ENCODE assay signal across 23 mouse cellular contexts in the genomic region with DNA sequence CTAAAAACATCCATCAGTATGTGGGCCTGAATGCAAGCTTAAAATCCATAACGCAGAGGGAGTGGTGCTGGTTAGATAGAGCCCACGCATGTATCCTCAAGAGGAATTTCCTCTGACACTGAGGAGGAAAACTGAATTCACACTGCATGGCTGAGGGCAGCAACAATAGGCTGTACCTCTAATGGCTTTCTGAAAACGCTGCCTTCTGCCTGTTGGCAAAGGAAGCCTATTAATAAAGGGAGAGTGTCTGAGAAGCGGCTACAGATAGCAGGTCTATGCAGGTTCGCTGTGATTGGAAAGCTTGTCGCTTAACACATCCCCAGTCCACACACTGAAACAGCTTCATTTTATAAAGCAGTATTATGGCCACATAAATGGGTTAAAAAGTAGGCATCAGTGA. TPM values are rescaled to one million over a fixed set of nuclear protein-coding genes. Genes with fewer than 3 reads are reported as not detected.
DNase-seq lines count a peak whose midpoint lies in the region; ATAC-seq and TF ChIP-seq lines count a peak whose summit lies in the region.
"Had no signal": no experiment of that assay in that cellular context is flagged by ENCODE, and none has a peak within 500 bp of the region (broad histone marks: within the 10 kb centered on the region; RNA-seq: fewer than 3 reads in every experiment).

No protein-coding gene starts in this region.

- H3K27ac ChIP-seq in forebrain, embryonic 14.5 days (ENCODE audit: low read depth, low read length), result no peak overlapping the region; the same call in 1 of the 2 replicates
- no peak overlapping the region for H3K27ac ChIP-seq in forebrain, embryonic 16.5 days (ENCODE audit: low read length)
- H3K27ac ChIP-seq in hindbrain, embryonic 16.5 days (ENCODE audit: low read depth, low read length), result peak overlapping the region; percentile 29; the same call in 1 of the 2 replicates
- no peak overlapping the region for H3K27ac ChIP-seq in hindbrain, embryonic 11.5 days (ENCODE audit: low read depth, low read length)
- H3K27ac ChIP-seq in midbrain, embryonic 15.5 days, result peak overlapping the region; percentile 43
- no peak overlapping the region for H3K27ac ChIP-seq in gastrocnemius, adult 2 months
- H3K27ac ChIP-seq: embryonic facial prominence, embryonic 10.5 days; forebrain, embryonic 13.5 days; heart, embryonic 13.5 days had no signal

- H3K4me2 ChIP-seq in forebrain, embryonic 14.5 days (ENCODE audit: low read length), result no peak overlapping the region
- no peak overlapping the region for H3K4me2 ChIP-seq in forebrain, embryonic 16.5 days (ENCODE audit: low read length)
- no peak overlapping the region for H3K4me2 ChIP-seq in hindbrain, embryonic 16.5 days (ENCODE audit: low read length)
- H3K4me2 ChIP-seq in hindbrain, embryonic 11.5 days (replicated peaks; ENCODE audit: low read depth, low read length), result no peak overlapping the region
- no peak overlapping the region for H3K4me2 ChIP-seq in midbrain, embryonic 15.5 days
- H3K4me2 ChIP-seq: forebrain, embryonic 13.5 days; heart, embryonic 13.5 days had no signal

- intact Hi-C loops in gastrocnemius, adult 2 months (cut with DNase I), result no loop called here

- no peaks in the 10 kb centered on the region for H3K9me3 ChIP-seq in forebrain, embryonic 14.5 days (replicated peaks; ENCODE audit: control insufficient read depth, low read length)
- no peaks in the 10 kb centered on the region for H3K9me3 ChIP-seq in forebrain, embryonic 16.5 days (ENCODE audit: control insufficient read depth, low read length)
- no peaks in the 10 kb centered on the region for H3K9me3 ChIP-seq in hindbrain, embryonic 16.5 days (ENCODE audit: control insufficient read depth, low read length)
- no peaks in the 10 kb centered on the region for H3K9me3 ChIP-seq in hindbrain, embryonic 11.5 days (ENCODE audit: control insufficient read depth, low read length)
- H3K9me3 ChIP-seq in midbrain, embryonic 15.5 days, result no peaks in the 10 kb centered on the region
- H3K9me3 ChIP-seq: embryonic facial prominence, embryonic 10.5 days; forebrain, embryonic 13.5 days; heart, embryonic 13.5 days had no signal

- no peak overlapping the region for H3K9ac ChIP-seq in forebrain, embryonic 14.5 days (ENCODE audit: low read length)
- H3K9ac ChIP-seq in forebrain, embryonic 16.5 days (replicated peaks; ENCODE audit: low read depth, low read length), result no peak overlapping the region
- no peak overlapping the region for H3K9ac ChIP-seq in hindbrain, embryonic 16.5 days (ENCODE audit: low read depth, low read length)
- H3K9ac ChIP-seq in hindbrain, embryonic 11.5 days (ENCODE audit: low read depth, low read length), result no peak overlapping the region
- H3K9ac ChIP-seq in midbrain, embryonic 15.5 days, result no peak overlapping the region
- H3K9ac ChIP-seq: forebrain, embryonic 13.5 days; heart, embryonic 13.5 days had no signal

- WGBS in forebrain, embryonic 14.5 days, result 53% methylated on average over 6 of the region's 6 CpGs
- 59% methylated on average over 6 of the region's 6 CpGs for WGBS in forebrain, embryonic 16.5 days
- WGBS in hindbrain, embryonic 16.5 days, result 48% methylated on average over 6 of the region's 6 CpGs
- WGBS in hindbrain, embryonic 11.5 days, result 68% methylated on average over 6 of the region's 6 CpGs
- 58% methylated on average over 6 of the region's 6 CpGs for WGBS in midbrain, embryonic 15.5 days

- no peak overlapping the region for H3K4me3 ChIP-seq in forebrain, embryonic 14.5 days (ENCODE audit: low read depth, low read length)
- no peak overlapping the region for H3K4me3 ChIP-seq in forebrain, embryonic 16.5 days (replicated peaks; ENCODE audit: low read length)
- no peak overlapping the region for H3K4me3 ChIP-seq in hindbrain, embryonic 16.5 days (ENCODE audit: low read length)
- no peak overlapping the region for H3K4me3 ChIP-seq in hindbrain, embryonic 11.5 days (ENCODE audit: low read depth, low read length)
- no peak overlapping the region for H3K4me3 ChIP-seq in midbrain, embryonic 15.5 days
- H3K4me3 ChIP-seq in gastrocnemius, adult 2 months, result no peak overlapping the region
- H3K4me3 ChIP-seq: embryonic facial prominence, embryonic 10.5 days; forebrain, embryonic 13.5 days; heart, embryonic 13.5 days had no signal

- no peaks in the 10 kb centered on the region for H3K27me3 ChIP-seq in forebrain, embryonic 14.5 days (replicated peaks; ENCODE audit: control insufficient read depth, insufficient read depth, low read length)
- H3K27me3 ChIP-seq in forebrain, embryonic 16.5 days (replicated peaks; ENCODE audit: control insufficient read depth, insufficient read depth, low read length), result no peaks in the 10 kb centered on the region
- no peaks in the 10 kb centered on the region for H3K27me3 ChIP-seq in hindbrain, embryonic 16.5 days (replicated peaks; ENCODE audit: control insufficient read depth, insufficient read depth, low read length)
- H3K27me3 ChIP-seq in hindbrain, embryonic 11.5 days (ENCODE audit: control insufficient read depth, insufficient read depth, low read length), result no peaks in the 10 kb centered on the region
- H3K27me3 ChIP-seq in midbrain, embryonic 15.5 days (replicated peaks), result no peaks in the 10 kb centered on the region
- H3K27me3 ChIP-seq: forebrain, embryonic 13.5 days; heart, embryonic 13.5 days had no signal

- H3K36me3 ChIP-seq in forebrain, embryonic 14.5 days (ENCODE audit: control insufficient read depth, insufficient read depth, low read length), result no peaks in the 10 kb centered on the region
- no peaks in the 10 kb centered on the region for H3K36me3 ChIP-seq in forebrain, embryonic 16.5 days (ENCODE audit: control insufficient read depth, insufficient read depth)
- no peaks in the 10 kb centered on the region for H3K36me3 ChIP-seq in hindbrain, embryonic 16.5 days (ENCODE audit: control insufficient read depth, insufficient read depth, low read length)
- H3K36me3 ChIP-seq in hindbrain, embryonic 11.5 days (ENCODE audit: control insufficient read depth, insufficient read depth, low read length), result no peaks in the 10 kb centered on the region
- no peaks in the 10 kb centered on the region for H3K36me3 ChIP-seq in midbrain, embryonic 15.5 days (replicated peaks)
- H3K36me3 ChIP-seq: embryonic facial prominence, embryonic 10.5 days; G1E; heart, embryonic 13.5 days had no signal

- ATAC-seq in forebrain, embryonic 14.5 days, result no peak
- no peak for ATAC-seq in forebrain, embryonic 16.5 days
- peak; percentile 63 for ATAC-seq in hindbrain, embryonic 16.5 days
- ATAC-seq in hindbrain, embryonic 11.5 days (ENCODE audit: low FRiP score), result no peak
- peak; percentile 50; the same call in 1 of the 2 replicates for ATAC-seq in midbrain, embryonic 15.5 days (replicated peaks)
- ATAC-seq in monocyte, adult 5-6 weeks (replicated peaks; ENCODE audit: insufficient number of reproducible peaks, low FRiP score, low TSS enrichment, poor library complexity, severe bottlenecking), result no peak
- ATAC-seq: CD4-positive, CD25-positive, alpha-beta regulatory T cell, adult 4 months; forebrain, embryonic 13.5 days; intestine, embryonic 16.5 days had no signal

- DNase-seq in forebrain, embryonic 14.5 days (ENCODE audit: low spot score), result peak; percentile 37
- DNase-seq in hindbrain, embryonic 11.5 days (ENCODE audit: low spot score), result no peak
- peak; percentile 36 for DNase-seq in brain, adult 2 months (ENCODE audit: low read depth, low spot score)
- DNase-seq in gastrocnemius, adult 2 months, result no peak
- DNase-seq: adrenal gland, postnatal 10 days; B cell, adult 2 months; cerebellum, adult 18-20 months; cerebellum, adult 9-11 months; gastrocnemius, postnatal 25 days; heart, postnatal 36 days had no signal

- no peak for TF ChIP-seq CTCF in gastrocnemius, adult 2 months (IDR thresholded peaks at IDR 0.05)

- H3K4me1 ChIP-seq in forebrain, embryonic 14.5 days (ENCODE audit: control insufficient read depth, insufficient read depth, low read length), result peaks cover 2% of the 10 kb centered on the region; the same call in 1 of the 2 replicates
- peaks cover 2% of the 10 kb centered on the region; the same call in 1 of the 2 replicates for H3K4me1 ChIP-seq in forebrain, embryonic 16.5 days (replicated peaks; ENCODE audit: control insufficient read depth, insufficient read depth, low read length)
- H3K4me1 ChIP-seq in hindbrain, embryonic 16.5 days (ENCODE audit: control insufficient read depth, insufficient read depth, low read depth, low read length), result peaks cover 2% of the 10 kb centered on the region; the same call in 1 of the 2 replicates
- no peaks in the 10 kb centered on the region for H3K4me1 ChIP-seq in hindbrain, embryonic 11.5 days (replicated peaks; ENCODE audit: control insufficient read depth, insufficient read depth, low read length)
- H3K4me1 ChIP-seq in midbrain, embryonic 15.5 days, result peaks cover 8% of the 10 kb centered on the region; the same call in 1 of the 2 replicates
- H3K4me1 ChIP-seq: embryonic facial prominence, embryonic 10.5 days; heart, embryonic 13.5 days had no signal

RNA-seq across cellular contexts. Expression of a gene that starts 48.9 kb away (rescaled TPM):
- polyA plus RNA-seq in forebrain, embryonic 14.5 days (2014; fragmentation: Nextera tagmentation; extraction: Ambion mirVana), result 29.6 and 40.2 TPM in 2 replicates
- polyA plus RNA-seq in forebrain, embryonic 16.5 days (2015; fragmentation: Nextera tagmentation; extraction: Ambion mirVana), result 71.0 and 73.0 TPM in 2 replicates
- 63.6 and 63.7 TPM in 2 replicates for polyA plus RNA-seq in hindbrain, embryonic 16.5 days (2015; fragmentation: Nextera tagmentation; extraction: Ambion mirVana)
- polyA plus RNA-seq in hindbrain, embryonic 11.5 days (2014; fragmentation: Nextera tagmentation; extraction: Ambion mirVana), result 8.6 and 9.9 TPM in 2 replicates
- polyA plus RNA-seq in midbrain, embryonic 15.5 days (2015; fragmentation: Nextera tagmentation; extraction: Ambion mirVana), result 51.1 and 51.7 TPM in 2 replicates
- not detected for total RNA-seq in gastrocnemius, adult 2 months (2021)
- total RNA-seq in monocyte, adult 5-6 weeks (2017), result not detected in 3 replicates
- total RNA-seq: G1E; gastrocnemius, adult 18-20 months; gastrocnemius, postnatal 25 days; granulocyte monocyte progenitor cell, adult 5-6 weeks; heart, adult 8-10 months; heart, postnatal 36 days had no signal
- polyA plus RNA-seq: CD4-positive, CD25-positive, alpha-beta regulatory T cell, adult 4 months; G1E had no signal

Comparison
In these comparisons a context has a peak if more than half of its experiments do, and no peak if none do; other contexts are left out.
1. ATAC-seq: peak in hindbrain, embryonic 16.5 days (single experiment) and midbrain, embryonic 15.5 days (single experiment); none in forebrain, embryonic 14.5 days (single experiment), forebrain, embryonic 16.5 days (single experiment), hindbrain, embryonic 11.5 days (single experiment) and monocyte, adult 5-6 weeks (single experiment).
2. H3K27ac ChIP-seq: peak in hindbrain, embryonic 16.5 days (single experiment) and midbrain, embryonic 15.5 days (single experiment); none in forebrain, embryonic 14.5 days (single experiment), forebrain, embryonic 16.5 days (single experiment), hindbrain, embryonic 11.5 days (single experiment) and gastrocnemius, adult 2 months (single experiment).
3. DNase-seq: peak in forebrain, embryonic 14.5 days (single experiment) and brain, adult 2 months (single experiment); none in hindbrain, embryonic 11.5 days (single experiment) and gastrocnemius, adult 2 months (single experiment).